Mouse (Mus musculus): ENCODE measurements at regions not wholly inside any gene's neighbourhood (a gene's known extent, or its start where the extent isn't known, plus 50 kb on each side); places are given as distances from the start of the nearest gene placed in this dataset.

DNA sequence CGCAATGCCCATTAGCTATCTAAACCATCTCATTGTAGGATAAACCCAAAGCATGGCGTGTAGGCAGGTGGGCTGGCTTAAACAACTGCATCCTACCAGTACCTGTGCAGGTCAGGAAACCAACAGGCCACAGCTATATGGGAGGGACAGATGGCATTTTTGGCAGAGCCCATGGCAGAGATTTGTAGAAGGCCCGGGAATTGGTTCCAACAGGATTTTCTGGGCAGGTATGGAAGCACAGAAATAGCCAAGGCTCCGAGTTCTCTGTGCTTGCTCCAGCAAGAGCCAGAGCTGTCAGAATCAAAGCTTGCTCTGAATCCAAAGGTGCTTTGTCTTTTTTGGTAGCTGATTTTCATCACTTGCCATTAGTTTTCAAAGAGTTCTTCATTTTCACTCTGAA lies 107.9 kb upstream of the B3gat2 start:
- TF ChIP-seq CTCF (conservative IDR thresholded peaks at IDR 0.05; ENCODE audit: low read length), result no peak
- TF ChIP-seq NANOG (IDR thresholded peaks at IDR 0.05; ENCODE audit: borderline replicate concordance, low read length), result no peak
